In genomic region chr5:29107276-29107675, GRCm38 (mm10) we compare ENCODE assay signal across 13 mouse cellular contexts.
"Had no signal": no experiment of that assay in that cellular context is flagged by ENCODE, and none has a peak within 500 bp of the region (broad histone marks: within the 10 kb centered on the region; RNA-seq: fewer than 3 reads in every experiment).

No protein-coding gene starts in this region.

- DNase-seq: gastrocnemius, adult 2 months; gastrocnemius, postnatal 10 days; gastrocnemius, postnatal 25 days; heart, adult 18-20 months; heart, postnatal 10 days; heart, postnatal 4 days; kidney, adult 18-20 months; kidney, adult 8-10 months; kidney, postnatal 10 days; kidney, postnatal 25 days; kidney, postnatal 4 days; liver; liver, embryonic 13.5 days had no signal
